Mouse (Mus musculus): ENCODE results near the gene Trim80.

DNA sequence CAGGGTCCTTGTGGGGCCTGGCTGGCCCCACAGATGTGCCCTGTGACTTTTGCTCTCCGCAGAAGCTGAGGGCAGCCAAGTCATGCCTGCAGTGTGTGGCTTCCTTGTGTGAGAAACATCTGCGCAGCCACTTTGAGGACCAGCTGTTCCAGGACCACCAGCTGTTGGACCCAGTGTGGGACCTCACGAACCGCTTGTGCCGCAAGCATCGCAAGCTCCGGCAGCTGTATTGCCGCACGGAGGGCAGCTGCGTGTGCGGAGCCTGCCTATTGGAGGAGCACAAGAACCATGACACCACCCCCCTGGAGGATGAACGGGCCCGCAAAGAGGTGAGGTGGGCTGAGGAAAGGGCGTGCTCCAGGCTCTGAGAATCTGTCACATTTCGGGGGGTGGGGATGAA lies 1.1 kb downstream of the Trim80 start:
- no peak for TF ChIP-seq POLR2A (IDR thresholded peaks at IDR 0.05; ENCODE audit: low read depth, low read length)
- no peak for TF ChIP-seq CTCF (IDR thresholded peaks at IDR 0.05; ENCODE audit: extremely low read depth, insufficient read length, insufficient replicate concordance, low read depth, low read length)

Data from small intestine, adult 2 months (tissue).